Mouse (Mus musculus) adrenal gland, adult 2 months (tissue): ENCODE measurements around the gene En2. TPM values are rescaled to one million over a fixed set of nuclear protein-coding genes. Genes with fewer than 3 reads are reported as not detected.

Source experiments
- polyA plus RNA-seq: library from polyadenylated mRNA; depleted of rRNA; stranded (reverse); fragments of >200 nt; gene quantifications from 2 replicates; pipeline ENCODE4 v1.2.3, GENCODE M21; 2012; rRNA removed
- total RNA-seq, 2 experiments: library from RNA; stranded (reverse); gene quantifications; 2 replicates each; pipeline ENCODE4 v1.2.3; 2021

Gene En2
- total and polyA plus RNA-seq, 3 experiments = 0.07 to 0.17 (median 0.12) TPM

Other genes with a start within 250 kb of the En2 start
- gene Insig1, start 94.3 kb upstream of the En2 start, total RNA-seq = 100 to 1,000 TPM; 113 to 210 TPM
- 417 and 423 TPM in 2 replicates for gene Insig1, start 94.3 kb upstream of the En2 start, polyA plus RNA-seq
- gene Cnpy1, start 80.1 kb downstream of the En2 start, total RNA-seq = not detected
- not detected in 2 replicates for gene Cnpy1, start 80.1 kb downstream of the En2 start, polyA plus RNA-seq
- 10 to 100 TPM; 34.4 to 48.4 TPM for gene Rbm33, start 151.4 kb downstream of the En2 start, total RNA-seq
- 26.4 and 36.5 TPM in 2 replicates for gene Rbm33, start 151.4 kb downstream of the En2 start, polyA plus RNA-seq